Mouse (Mus musculus) CD8-positive naive resting alpha-beta T cell, adult 2 months (primary cell): ENCODE measurements around the gene Cd2bp2.

ENCODE experiments used
- DNase-seq, 2 experiments: peaks; one replicate each; pipeline ENCODE4 v3.0.0; 2022; ENCODE audit warnings: low read depth in 2 of 2, low spot score in 2 of 2

Gene Cd2bp2

DNA sequence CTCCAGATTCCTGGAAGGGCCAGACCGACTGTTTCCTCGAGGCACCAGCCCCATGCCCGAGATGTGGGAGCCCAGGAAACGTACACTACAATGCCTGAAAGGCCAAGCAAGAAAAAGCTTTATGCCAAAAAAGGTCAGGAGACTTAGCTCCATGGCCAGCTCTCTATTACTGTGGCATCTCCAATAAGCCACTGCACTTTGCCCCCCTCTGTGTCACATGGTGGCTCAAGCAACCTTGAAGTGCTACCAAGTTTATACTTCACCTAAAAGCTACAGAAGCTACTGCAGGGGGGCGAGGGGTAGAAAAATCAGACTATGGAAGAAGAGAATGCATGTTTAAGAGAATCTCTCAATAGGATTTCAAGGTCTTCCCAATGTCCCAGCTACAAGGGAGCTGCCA, 2.9 kb downstream of the Cd2bp2 start:
- no peak for DNase-seq

DNA sequence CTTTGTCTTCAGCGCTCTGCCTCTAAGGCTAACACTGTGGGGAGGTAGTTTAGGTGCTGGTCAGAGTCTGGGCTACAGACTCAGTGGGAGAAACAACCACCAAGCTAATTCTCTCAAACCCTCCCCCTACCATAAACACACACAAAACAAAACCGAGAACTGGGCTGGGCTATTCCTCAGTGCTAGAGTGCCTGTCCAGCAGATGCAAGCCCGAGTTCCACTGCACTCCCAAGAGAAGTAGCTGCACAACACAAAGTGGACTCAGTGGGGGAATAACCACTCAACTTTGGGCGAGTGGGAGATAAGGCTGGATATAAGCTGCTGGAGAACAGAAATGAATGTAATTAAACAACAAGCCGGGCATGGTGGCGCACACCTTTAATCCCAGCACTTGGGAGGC, 5.2 kb downstream of the Cd2bp2 start:
- DNase-seq = no peak

DNA sequence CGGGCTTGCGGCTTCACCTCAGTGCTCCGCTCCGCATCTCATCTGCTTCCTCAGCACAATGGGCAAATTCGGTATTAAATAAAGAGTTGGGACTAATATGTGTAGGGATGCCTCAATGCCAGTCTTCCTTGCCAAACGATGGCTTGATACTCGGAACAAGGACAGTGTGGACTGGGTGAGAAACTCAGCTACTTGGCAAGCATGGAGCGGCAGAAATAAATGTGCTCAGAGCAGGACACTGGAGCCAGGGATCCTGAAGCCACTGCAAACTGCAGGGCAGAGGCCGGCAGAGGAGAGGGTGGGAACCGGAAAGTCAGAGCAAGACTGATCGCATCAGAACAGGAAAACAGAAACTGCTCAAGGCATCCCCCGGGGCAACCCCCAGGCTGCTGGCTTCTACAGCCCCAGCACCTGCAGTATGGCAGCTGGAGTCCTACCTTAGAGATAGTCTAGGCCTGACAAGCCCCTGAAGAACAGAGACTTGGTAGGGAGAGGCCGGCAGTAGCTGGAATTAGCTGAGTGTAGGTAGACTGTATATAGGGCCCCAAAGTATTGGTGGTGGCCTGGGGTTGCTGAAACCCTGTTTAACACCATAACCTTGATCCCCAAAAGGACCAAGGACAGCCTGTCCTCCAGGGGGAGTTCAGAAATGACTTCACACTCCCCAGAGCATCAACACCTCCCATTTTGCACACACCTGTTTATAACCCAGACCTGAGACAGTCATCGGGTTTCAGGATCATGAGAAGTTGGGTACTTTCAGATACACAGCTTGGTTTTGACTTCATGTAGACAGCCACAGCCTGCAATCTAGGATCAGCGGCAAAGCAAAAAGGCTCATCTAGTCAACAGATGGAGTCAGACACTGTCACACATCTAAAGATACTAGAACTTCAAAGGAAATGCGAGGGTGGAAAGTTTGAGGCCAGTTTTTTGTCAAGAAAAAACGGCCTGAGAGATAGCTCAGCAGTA, 7.3 kb downstream of the Cd2bp2 start:
- peak in 1 of 2 experiments; percentile 52 for DNase-seq

DNA sequence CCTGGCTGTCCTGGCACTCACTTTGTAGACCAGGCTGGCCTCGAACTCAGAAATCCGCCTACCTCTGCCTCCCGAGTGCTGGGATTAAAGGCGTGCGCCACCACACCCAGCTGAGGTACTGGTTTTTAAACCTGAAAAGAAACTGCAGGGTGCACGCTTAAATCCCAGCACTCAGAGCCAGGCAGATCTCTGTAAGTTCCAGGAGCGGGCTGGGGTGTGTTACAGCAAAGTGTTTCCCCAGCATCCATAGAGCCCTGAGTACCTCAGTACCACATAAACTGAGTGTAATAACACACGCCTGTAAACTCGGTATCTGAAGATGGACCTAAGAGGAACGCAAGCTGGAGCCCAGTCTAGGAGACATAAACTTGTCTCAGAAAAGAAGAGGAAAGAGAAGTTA, 8.5 kb downstream of the Cd2bp2 start:
- no peak for DNase-seq

DNA sequence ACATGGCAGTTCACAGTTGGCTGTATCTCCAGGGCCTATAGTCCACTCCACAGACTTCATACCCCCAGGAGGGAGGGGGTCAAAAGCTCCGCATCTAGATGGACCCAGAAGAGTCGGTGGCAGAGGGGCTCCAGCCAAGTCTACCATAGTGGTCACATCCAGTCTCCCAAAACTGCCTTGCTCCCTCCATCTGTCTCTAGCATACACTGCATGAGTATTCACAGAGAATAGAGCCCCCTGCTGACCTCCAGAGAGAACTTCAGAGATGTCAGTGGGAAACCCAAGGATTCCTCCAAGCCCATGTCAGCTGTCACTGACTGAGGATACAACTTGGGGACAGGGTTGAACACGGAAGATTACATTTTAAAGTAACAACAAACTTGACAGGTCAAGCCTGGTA, 10.2 kb downstream of the Cd2bp2 start:
- no peak for DNase-seq

DNA sequence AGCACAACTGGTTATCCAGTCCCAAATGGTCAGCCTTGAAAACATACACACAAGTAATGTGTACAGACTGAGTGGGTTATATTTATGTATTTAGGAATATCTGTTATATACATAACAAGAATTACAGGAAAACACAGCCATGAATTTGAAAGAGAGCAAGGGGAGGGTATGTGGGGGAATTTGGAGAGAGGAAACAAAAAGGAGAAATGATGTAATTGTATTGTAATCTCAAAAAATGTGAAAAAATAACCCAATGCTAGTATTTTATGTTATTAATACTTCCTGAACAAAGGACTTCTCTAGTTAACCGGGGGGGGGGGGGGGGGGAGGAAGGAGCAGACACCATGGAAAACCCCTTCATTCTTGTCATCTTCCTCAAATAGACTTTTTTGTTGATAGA, 11.1 kb downstream of the Cd2bp2 start:
- no peak for DNase-seq

DNA sequence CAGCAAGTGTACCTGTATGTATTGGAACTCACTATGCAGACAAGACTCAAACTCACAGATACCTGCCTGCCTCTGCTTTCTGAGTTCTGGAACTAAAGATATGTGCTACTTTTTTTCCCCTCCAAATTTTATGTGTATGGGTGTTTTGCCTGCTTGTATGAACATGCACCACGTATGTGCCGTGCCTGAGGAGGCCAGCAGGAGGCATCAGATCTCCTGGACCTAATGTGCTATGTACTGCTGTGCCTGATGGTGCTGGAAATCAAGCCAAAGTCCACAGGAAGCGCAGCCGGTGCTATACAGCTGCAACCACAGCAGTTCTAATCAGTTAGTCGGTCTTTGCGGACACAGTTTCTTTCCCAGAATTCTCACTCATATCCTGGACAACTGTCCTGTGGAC, 12.0 kb downstream of the Cd2bp2 start:
- no peak for DNase-seq

DNA sequence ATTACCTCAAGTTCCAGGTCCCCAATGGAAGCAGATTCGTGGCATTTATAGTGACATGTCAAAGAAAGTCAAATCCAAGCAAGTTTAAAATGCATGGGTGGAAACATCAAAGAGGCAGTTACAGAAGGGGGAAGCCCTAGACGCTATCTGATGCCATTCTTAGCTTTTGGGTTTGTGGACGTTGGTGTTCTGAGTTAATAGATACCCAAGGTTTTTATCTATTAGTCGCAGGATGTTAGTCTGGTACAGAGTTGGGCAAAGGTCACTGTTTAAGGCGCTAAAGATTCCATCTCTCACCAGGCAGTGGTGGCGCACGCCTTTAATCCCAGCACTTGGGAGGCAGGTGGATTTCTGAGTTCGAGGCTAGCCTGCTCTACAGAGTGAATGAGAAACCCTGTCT, 12.5 kb downstream of the Cd2bp2 start:
- DNase-seq = no peak

DNA sequence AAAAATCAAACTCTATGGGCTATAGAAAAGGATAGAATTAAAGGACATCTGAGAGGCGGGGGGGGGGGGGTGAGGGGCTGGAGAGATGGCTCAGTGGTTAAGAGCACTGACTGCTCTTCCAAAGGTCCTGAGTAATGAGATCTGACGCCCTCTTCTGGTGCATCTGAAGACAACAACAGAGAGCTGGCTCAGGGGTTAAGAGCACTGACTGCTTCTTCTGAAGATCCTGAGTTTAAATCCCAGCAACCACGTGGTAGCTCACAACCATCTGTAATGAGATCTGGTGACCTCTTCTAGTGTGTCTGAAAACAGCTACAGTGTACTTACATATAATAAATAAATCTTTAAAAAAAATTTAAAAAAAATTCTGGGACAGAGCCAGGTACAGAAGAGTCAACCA, 14.1 kb downstream of the Cd2bp2 start:
- peak in 1 of 2 experiments; percentile 39 for DNase-seq

DNA sequence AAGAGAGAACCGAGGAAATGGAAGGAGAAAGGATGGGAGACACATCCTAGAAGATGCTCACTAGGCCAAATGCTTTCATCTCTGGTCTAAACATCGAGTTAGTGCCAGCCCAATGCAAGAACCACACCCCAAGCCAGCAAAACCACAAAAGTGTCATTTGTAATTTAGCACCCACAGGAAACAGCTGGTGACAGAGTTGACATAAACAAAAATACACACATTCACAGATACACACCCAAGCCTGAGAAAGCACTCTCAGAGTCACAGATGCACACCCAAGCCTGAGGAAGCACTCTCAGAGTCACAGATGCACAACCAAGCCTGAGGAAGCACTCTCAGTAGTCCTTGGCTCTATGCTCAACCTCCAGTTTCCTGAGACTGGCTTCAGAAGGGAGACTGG, 15.1 kb downstream of the Cd2bp2 start:
- DNase-seq = peak; percentile 35 to 56

DNA sequence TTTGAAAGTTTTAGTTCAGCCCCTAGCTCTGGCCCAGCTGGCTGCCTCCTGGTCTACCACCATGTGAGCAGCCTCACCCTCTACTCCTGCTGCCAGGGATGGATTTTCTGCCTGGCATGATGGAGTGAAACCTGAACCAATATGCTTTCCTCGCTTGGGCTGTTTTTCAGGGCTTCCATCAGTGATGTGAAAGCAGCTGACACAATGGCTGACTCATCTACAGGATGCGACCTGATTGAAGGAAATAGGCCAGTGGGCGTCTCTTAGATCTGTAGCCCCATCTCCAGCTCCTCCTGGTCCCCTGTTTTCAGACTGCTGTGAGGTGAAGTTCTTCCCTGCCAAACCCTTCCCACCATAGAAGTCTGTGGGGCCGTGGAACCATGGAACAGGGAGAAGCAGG, 18.9 kb downstream of the Cd2bp2 start:
- no peak for DNase-seq

DNA sequence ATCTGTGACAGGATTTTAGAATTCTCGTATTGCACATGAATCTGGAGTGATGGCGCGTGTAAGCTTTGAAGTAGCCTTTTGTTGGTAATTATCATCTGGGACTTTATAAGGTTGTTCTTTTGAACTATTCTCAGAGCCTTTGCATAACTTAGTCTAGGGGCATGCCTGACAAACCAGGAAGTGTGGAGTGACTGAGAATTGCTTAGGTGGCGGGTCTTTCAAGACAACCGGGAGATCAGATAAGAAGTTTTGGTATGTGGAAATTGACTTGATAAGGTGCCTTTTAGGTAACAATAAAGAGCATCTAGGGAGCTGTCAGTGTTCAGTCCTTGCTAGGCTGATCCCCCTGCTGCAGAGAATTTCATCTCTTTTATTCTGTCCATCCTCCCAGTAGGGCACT, 29.3 kb downstream of the Cd2bp2 start:
- no peak for DNase-seq

DNA sequence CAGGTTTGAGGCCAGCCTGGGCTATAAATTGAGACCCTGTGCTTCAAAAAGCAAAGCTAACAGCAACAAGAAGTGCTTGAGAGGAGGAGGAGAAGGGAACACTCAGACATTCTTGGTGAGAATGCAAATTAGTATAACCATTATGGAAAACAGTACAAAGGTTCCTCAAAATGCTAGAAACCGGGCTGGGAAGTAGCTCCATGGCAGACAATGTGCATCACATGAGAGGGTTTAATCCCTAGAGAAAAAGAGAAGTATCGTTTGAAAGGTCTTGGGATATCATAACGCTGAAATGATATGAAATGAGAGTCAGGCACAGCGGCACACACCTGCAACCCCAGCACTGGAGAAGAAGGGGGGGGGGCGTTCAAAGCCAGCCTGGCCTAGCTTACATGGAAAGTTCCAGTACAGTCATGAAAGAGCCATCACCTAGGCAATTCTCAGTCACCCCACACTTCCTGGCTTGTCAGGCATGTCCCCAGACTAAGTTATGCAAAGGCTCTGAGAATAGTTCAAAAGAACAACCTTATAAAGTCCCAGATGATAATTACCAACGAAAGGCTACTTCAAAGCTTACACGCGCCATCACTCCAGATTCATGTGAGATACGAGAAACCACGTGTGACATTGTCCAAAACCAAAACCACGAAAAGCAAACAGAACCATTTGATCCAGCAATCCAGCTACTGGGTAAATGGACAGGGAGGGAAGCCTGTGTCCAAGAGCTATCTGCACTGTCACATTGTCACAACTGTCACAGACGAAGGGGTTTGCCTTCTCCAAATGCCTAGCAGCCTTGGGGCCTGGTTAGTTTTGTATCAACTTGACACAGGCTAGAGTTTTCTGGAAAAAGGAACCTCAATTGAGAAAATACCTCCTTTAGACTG, 30.0 kb downstream of the Cd2bp2 start:
- no peak for DNase-seq

DNA sequence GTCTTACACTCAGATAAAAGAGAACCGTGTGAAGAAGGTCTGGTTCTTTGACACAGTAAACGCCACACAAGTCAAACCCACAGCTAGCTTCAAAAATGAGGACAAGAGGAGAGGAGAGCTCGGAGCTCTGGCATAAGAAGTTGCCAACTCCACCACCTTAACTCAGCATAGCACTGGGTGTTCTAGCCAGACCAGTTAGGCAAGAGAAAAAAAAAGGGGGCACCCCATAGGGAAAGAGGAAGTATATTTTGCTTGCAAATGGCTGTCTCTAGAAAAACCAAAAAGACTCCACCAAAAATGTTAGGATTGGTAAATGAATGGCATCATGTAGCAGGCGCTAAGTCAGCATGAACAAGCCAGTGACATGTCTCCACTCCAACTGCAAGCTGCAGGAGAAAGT, 31.8 kb downstream of the Cd2bp2 start:
- DNase-seq = no peak

DNA sequence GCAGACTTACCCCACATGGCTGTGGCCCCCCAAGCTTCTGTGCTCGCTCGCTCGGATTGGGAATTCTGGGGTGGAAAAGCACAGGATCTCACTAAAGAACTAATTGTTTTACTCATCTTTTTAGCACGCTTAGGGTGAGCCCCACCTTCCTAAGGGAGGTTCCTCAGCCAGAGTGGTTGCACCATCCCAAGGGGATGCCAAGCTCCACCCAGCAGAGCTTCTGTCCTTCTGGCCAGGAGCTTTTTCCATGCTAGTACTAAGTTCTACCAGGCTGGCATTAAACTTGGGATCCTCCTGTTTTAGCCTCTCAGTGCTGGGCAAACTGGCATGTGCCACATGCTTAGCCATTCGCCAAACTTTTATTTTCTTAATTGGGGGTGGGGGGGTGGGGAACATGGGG, 33.3 kb downstream of the Cd2bp2 start:
- no peak for DNase-seq

DNA sequence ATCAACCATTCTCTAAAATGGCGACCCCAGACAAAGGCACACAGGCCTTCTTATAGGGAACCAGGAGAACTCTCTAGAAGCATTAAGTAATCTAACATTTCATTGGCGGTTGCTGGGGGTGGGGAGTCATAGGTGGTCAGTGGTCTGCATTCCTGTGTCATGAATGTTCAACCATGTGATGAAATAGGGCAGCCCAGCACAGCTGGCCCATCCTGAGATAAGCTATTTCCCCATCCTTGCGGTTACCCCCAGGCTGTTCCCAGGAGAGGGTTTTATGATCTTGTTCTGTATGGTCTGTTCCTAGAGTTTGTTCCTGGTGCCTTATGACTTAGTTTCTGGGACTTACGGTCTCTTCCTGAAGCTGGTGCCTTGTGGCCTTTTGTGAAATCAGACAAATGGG, 38.3 kb downstream of the Cd2bp2 start:
- DNase-seq = no peak

DNA sequence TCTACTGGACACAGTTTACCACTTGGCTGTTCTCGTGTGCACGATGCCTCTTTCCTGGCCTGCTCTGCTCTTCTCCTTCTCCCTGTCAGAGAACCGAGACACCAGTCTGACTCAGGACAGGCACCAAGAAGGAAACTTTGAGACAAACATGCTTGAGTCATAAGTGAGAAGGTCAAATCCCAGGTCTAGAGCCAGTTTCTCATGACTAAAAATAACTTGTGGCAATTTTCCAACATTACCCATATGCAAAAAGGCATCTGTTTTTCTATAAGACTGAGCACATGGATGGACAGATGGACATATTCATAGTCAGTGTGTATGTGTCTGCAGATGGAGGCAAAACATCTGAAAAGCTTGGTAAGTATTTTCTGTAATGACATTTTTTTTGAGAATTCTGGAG, 42.4 kb downstream of the Cd2bp2 start:
- no peak for DNase-seq

DNA sequence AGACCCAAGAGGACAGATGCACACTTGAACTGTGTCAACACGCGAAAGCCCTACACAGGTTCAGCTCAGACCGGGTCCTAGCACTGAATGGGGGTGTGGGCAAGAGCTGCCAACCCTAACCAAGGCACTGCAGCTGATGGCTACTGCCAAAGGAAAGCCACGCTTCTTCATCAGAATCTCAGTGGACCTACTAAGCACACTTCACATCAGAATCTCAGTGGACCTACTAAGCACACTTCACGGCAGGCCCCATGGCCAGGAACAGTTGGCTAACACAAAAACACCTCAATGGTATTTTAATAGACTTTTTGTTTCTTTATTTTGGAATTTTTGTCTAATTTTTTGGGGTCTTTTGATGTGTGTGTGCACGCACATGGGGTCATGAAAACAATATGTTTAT, 43.4 kb downstream of the Cd2bp2 start:
- no peak for DNase-seq

DNA sequence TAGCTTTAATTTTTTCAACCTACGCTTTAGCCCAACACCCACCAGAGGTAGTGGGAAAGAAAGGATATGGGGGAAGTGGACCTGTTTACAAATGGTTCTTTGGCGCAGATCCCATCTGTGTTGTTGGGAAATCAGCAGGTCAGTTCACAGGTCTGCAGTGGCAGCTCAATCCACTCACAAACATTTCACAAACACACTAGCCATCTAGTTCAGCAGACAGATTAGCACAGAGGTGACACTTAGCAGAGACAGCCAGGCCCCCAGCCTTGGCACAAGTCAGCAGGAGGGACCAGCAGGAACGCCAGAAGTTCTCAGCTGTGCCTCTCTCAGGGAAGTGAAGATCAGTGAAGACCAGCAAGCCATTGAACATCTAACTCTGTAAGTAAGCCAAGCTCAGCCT, 47.9 kb downstream of the Cd2bp2 start:
- no peak for DNase-seq

DNA sequence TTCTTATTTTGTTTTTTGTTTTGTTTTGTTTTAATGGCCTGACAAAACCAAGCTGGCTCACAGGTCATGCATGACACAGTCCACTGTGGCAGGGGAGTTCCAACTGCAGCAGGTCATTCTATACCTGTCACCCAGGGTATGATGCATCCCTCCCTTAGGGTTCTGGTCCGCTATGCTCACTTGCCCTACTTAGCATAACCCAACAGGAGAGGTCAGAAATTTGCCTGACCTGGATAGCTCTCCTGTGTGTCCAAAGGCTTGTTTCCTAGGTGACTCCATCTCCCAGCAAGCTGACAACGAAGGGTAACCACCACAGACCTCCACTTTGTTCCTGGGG, 49.6 kb downstream of the Cd2bp2 start:
- DNase-seq = no peak

DNA sequence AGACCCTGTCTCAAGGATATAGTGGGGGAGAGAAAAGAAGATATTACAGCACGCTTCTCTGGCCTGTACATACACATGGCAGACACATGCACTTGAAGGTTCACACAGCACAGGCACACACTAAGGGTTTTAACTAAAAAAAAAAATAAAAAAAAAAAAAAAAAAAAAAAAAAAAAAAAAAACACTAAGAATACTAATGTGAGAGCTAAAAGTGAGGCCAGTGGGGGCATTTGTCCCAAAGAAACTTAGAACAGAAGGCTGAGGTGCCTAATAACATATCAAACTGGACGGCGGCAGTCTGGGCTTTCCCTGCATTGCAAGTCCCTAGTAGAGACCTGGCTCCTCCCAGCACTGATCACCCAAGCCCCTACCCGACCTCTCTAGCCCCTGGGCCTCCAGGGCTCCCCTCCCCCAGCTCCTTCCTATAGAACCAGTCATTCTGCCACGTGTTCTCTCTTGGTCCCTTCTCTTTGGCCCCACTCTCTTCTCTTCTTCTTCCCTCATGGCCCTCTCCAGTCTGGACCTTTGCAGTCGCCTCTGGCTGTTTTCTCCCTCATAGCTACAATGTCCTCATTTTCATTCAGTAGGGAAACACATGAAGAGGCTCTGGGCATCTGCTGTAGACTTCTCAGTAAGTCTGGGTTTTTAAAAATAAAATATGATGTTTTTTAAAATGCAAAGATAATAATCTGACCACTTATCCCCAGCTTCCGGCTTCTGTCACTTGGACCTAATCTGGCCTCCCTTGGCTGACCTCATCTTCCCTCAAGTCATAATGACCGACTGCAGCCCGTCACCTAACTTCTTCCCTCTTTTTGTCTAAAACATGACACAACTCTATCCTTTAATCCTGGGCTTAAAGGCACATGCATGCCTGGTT, 50.2 kb downstream of the Cd2bp2 start:
- no peak for DNase-seq
